ENCODE assay signal across 9 mouse cellular contexts in the genomic region with DNA sequence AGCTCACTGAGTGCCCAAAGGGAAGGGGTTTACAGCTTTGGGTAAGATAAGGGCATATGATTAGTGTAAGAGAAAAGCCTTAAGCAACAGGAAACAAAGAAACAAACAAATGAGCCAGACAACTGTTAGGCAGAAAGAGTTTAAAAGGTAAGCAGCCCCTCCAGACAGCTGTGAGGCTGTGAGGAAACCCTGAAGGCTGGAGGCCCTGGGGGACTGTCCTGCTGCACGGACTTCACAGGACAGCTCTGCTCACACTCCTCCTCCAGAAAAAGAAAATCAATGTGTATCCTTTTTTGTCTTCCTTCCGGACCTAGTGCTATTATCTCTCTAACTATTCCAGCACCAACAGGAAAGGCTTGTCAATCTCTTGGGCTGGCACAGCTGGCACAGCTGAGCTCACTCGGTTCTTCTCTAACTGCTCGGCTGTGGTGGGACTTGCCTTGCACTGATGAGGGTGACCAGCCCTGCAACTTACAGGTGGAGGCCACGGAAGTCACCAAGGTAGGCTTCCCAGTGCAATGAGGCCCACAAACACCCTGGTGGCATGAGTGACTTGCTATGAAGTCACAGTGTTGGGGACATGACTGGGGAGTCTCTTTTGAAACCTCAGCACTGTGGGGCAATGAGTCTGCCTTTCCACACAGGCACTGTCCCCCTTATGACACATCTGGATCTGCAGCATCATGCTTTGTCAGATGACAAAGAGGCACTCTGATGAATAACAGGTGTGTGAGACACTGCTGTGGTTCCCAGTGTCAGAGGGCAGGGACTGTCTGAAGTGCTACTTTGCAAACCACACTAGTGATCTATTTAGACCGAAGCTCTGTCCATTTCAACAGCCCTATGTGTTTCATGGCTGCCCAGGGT. TPM values are rescaled to one million over a fixed set of nuclear protein-coding genes. Genes with fewer than 3 reads are reported as not detected.
A peak's percentile ranks its signal among the peaks of the same experiment; 100 is the strongest.
DNase-seq lines count a peak whose midpoint lies in the region; ATAC-seq and TF ChIP-seq lines count a peak whose summit lies in the region.
"Had no signal": no experiment of that assay in that cellular context is flagged by ENCODE, and none has a peak within 500 bp of the region (broad histone marks: within the 10 kb centered on the region; RNA-seq: fewer than 3 reads in every experiment).

No protein-coding gene starts in this region.

- peak overlapping the region; percentile 22 for H3K4me2 ChIP-seq in neural tube, embryonic 15.5 days
- H3K4me2 ChIP-seq: liver, embryonic 15.5 days had no signal

- 48% methylated on average over 6 of the region's 6 CpGs for WGBS in forebrain, embryonic 10.5 days
- 30% methylated on average over 6 of the region's 6 CpGs for WGBS in neural tube, embryonic 15.5 days

- H3K36me3 ChIP-seq in forebrain, embryonic 10.5 days (replicated peaks): no peaks in the 10 kb centered on the region
- no peaks in the 10 kb centered on the region for H3K36me3 ChIP-seq in neural tube, embryonic 15.5 days
- H3K36me3 ChIP-seq: liver, embryonic 15.5 days had no signal

- peaks cover 11% of the 10 kb centered on the region for H3K27me3 ChIP-seq in forebrain, embryonic 10.5 days (ENCODE audit: poor library complexity, severe bottlenecking)
- H3K27me3 ChIP-seq in neural tube, embryonic 15.5 days (replicated peaks): no peaks in the 10 kb centered on the region
- H3K27me3 ChIP-seq: liver, embryonic 15.5 days had no signal

- no peaks in the 10 kb centered on the region for H3K9me3 ChIP-seq in forebrain, embryonic 10.5 days
- no peaks in the 10 kb centered on the region for H3K9me3 ChIP-seq in neural tube, embryonic 15.5 days (replicated peaks)
- H3K9me3 ChIP-seq: liver, embryonic 15.5 days had no signal

- DNase-seq in CD4-positive, CD25-positive, alpha-beta regulatory T cell, adult 2 months (ENCODE audit: low read depth, low spot score): peak; percentile 23
- DNase-seq in forebrain, embryonic 10.5 days (ENCODE audit: extremely low spot score, low spot score): no peak
- no peak for DNase-seq in gastrocnemius, adult 2 months
- DNase-seq in kidney, adult 11 months: no peak
- DNase-seq in heart, postnatal 25 days (ENCODE audit: low spot score): no peak

- peak overlapping the region; percentile 36; the same call in 1 of the 2 replicates for H3K4me3 ChIP-seq in forebrain, embryonic 10.5 days
- no peak overlapping the region for H3K4me3 ChIP-seq in neural tube, embryonic 15.5 days (replicated peaks)
- H3K4me3 ChIP-seq in gastrocnemius, adult 2 months: no peak overlapping the region
- H3K4me3 ChIP-seq: liver, embryonic 15.5 days had no signal

- H3K9ac ChIP-seq in neural tube, embryonic 15.5 days (replicated peaks): peak overlapping the region; percentile 18; the same call in 1 of the 2 replicates
- H3K9ac ChIP-seq: liver, embryonic 15.5 days had no signal

- peaks cover 49% of the 10 kb centered on the region for H3K4me1 ChIP-seq in forebrain, embryonic 10.5 days
- H3K4me1 ChIP-seq in neural tube, embryonic 15.5 days: peaks cover 45% of the 10 kb centered on the region

- H3K27ac ChIP-seq in forebrain, embryonic 10.5 days: peak overlapping the region; percentile 88
- peak overlapping the region; percentile 96 for H3K27ac ChIP-seq in neural tube, embryonic 15.5 days (replicated peaks)
- no peak overlapping the region for H3K27ac ChIP-seq in gastrocnemius, adult 2 months
- H3K27ac ChIP-seq: liver, embryonic 15.5 days had no signal

- intact Hi-C loops in gastrocnemius, adult 2 months (cut with DNase I): no loop called here
- intact Hi-C loops in heart, postnatal 25 days (cut with DNase I): no loop called here

- no peak for TF ChIP-seq CTCF in gastrocnemius, adult 2 months (IDR thresholded peaks at IDR 0.05)

- no peak for ATAC-seq in CD4-positive, CD25-positive, alpha-beta regulatory T cell, adult 4 months
- peak; percentile 6 for ATAC-seq in inflammation-experienced regulatory T-cells, adult 6 months
- peak; percentile 25; the same call in 1 of the 2 replicates for ATAC-seq in neural tube, embryonic 15.5 days (ENCODE audit: low FRiP score)

RNA-seq across cellular contexts. Expression of a gene that starts 27.9 kb away (rescaled TPM):
- under 1 TPM; 0.87 to 0.98 TPM for polyA plus RNA-seq in CD4-positive, CD25-positive, alpha-beta regulatory T cell, adult 4 months (2017; shearing (Covaris generic))
- polyA plus RNA-seq in forebrain, embryonic 10.5 days (2016; fragmentation: Nextera tagmentation; extraction: Ambion mirVana): 3.1 and 4.7 TPM in 2 replicates
- polyA plus RNA-seq in inflammation-experienced regulatory T-cells, adult 6 months (2017; shearing (Covaris generic)): 1 to 10 TPM in 2 of 3 experiments, under 1 TPM in 1; 0.78 to 1.3 (median 1.3) TPM
- polyA plus RNA-seq in neural tube, embryonic 15.5 days (2015; fragmentation: Nextera tagmentation; extraction: Ambion mirVana): 69.6 and 82.7 TPM in 2 replicates
- under 1 TPM; 0.20 to 0.42 TPM for total RNA-seq in gastrocnemius, adult 2 months (2021)
- 1 to 10 TPM; 1.7 to 2.4 TPM for total RNA-seq in heart, postnatal 25 days (2021)

Comparison
In these comparisons a context has a peak if more than half of its experiments do, and no peak if none do; other contexts are left out.
1. RNA of a gene that starts 27.9 kb away (polyA plus RNA-seq): 69.6 to 82.7 TPM in neural tube, embryonic 15.5 days; 3.1 to 4.7 TPM in forebrain, embryonic 10.5 days, 0.78 to 1.3 TPM in inflammation-experienced regulatory T-cells, adult 6 months and 0.87 to 0.98 TPM in CD4-positive, CD25-positive, alpha-beta regulatory T cell, adult 4 months; every median in the first group is over 10 times any median in the second.